Comparison of ENCODE assay signal across 9 mouse cellular contexts in the genomic region with DNA sequence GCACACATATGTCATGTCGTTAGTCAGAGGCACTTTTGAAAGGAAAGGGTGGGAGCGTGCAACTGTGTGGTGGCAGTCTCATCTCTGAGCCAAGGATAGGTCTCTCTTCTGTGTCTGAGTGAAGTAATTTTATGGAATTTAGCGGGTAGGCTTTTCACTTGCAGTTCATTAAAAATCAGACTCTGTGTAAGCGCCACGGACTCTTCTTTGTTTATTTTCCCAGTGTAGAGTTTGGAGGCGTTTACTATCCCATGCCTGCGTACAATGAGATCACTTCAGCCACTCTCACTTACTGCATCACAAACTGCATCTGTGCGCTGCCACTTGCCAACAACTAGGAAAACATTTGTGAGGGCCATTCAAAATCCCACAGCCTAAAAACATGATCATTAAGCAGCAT. TPM values are rescaled to one million over a fixed set of nuclear protein-coding genes. Genes with fewer than 3 reads are reported as not detected.
DNase-seq lines count a peak whose midpoint lies in the region; ATAC-seq lines count a peak whose summit lies in the region.
"Had no signal": no experiment of that assay in that cellular context is flagged by ENCODE, and none has a peak within 500 bp of the region (broad histone marks: within the 10 kb centered on the region; RNA-seq: fewer than 3 reads in every experiment).

No protein-coding gene starts in this region.

- 62% methylated on average over 8 of the region's 8 CpGs for WGBS in hindbrain, embryonic 13.5 days
- WGBS in hindbrain, embryonic 11.5 days = 76% methylated on average over 8 of the region's 8 CpGs
- 71% methylated on average over 8 of the region's 8 CpGs for WGBS in midbrain, embryonic 13.5 days
- WGBS in midbrain, embryonic 11.5 days = 75% methylated on average over 8 of the region's 8 CpGs
- WGBS in neural tube, embryonic 15.5 days = 55% methylated on average over 8 of the region's 8 CpGs

- H3K9ac ChIP-seq in hindbrain, embryonic 13.5 days = no peak overlapping the region
- no peak overlapping the region for H3K9ac ChIP-seq in hindbrain, embryonic 11.5 days (ENCODE audit: low read depth, low read length)
- H3K9ac ChIP-seq in midbrain, embryonic 13.5 days (replicated peaks) = no peak overlapping the region
- no peak overlapping the region for H3K9ac ChIP-seq in midbrain, embryonic 11.5 days (ENCODE audit: low read length)
- no peak overlapping the region for H3K9ac ChIP-seq in neural tube, embryonic 15.5 days (replicated peaks)
- H3K9ac ChIP-seq: liver, embryonic 14.5 days had no signal

- H3K36me3 ChIP-seq in hindbrain, embryonic 13.5 days = no peaks in the 10 kb centered on the region
- no peaks in the 10 kb centered on the region for H3K36me3 ChIP-seq in hindbrain, embryonic 11.5 days (ENCODE audit: control insufficient read depth, insufficient read depth, low read length)
- H3K36me3 ChIP-seq in midbrain, embryonic 13.5 days = no peaks in the 10 kb centered on the region
- H3K36me3 ChIP-seq in midbrain, embryonic 11.5 days (ENCODE audit: control insufficient read depth, insufficient read depth, low read length) = no peaks in the 10 kb centered on the region
- H3K36me3 ChIP-seq in neural tube, embryonic 15.5 days = no peaks in the 10 kb centered on the region

- ATAC-seq in hindbrain, embryonic 13.5 days (ENCODE audit: low FRiP score) = peak; percentile 45
- ATAC-seq in hindbrain, embryonic 11.5 days (ENCODE audit: low FRiP score) = no peak
- peak; percentile 31 for ATAC-seq in midbrain, embryonic 13.5 days
- no peak; the same call in 1 of the 2 replicates for ATAC-seq in midbrain, embryonic 11.5 days (ENCODE audit: low FRiP score)
- ATAC-seq in neural tube, embryonic 15.5 days (ENCODE audit: low FRiP score) = no peak

- H3K9me3 ChIP-seq in hindbrain, embryonic 13.5 days = no peaks in the 10 kb centered on the region
- no peaks in the 10 kb centered on the region for H3K9me3 ChIP-seq in hindbrain, embryonic 11.5 days (ENCODE audit: control insufficient read depth, low read length)
- no peaks in the 10 kb centered on the region for H3K9me3 ChIP-seq in midbrain, embryonic 13.5 days
- no peaks in the 10 kb centered on the region for H3K9me3 ChIP-seq in midbrain, embryonic 11.5 days (ENCODE audit: control insufficient read depth, low read length)
- H3K9me3 ChIP-seq in neural tube, embryonic 15.5 days (replicated peaks) = no peaks in the 10 kb centered on the region

- no peak for DNase-seq in hindbrain, embryonic 11.5 days (ENCODE audit: low spot score)
- DNase-seq in midbrain, embryonic 11.5 days (ENCODE audit: low spot score, missing footprints) = no peak
- peak; percentile 22 to 42 for DNase-seq in layer of hippocampus, adult 18-20 months (ENCODE audit: low spot score in 2 of 2)
- no peak for DNase-seq in urinary bladder, postnatal 36 days (ENCODE audit: low spot score in 2 of 2)
- no peak for DNase-seq in cerebellum, adult 9-10 months

- no peaks in the 10 kb centered on the region for H3K27me3 ChIP-seq in hindbrain, embryonic 13.5 days
- no peaks in the 10 kb centered on the region for H3K27me3 ChIP-seq in hindbrain, embryonic 11.5 days (ENCODE audit: control insufficient read depth, insufficient read depth, low read length)
- no peaks in the 10 kb centered on the region for H3K27me3 ChIP-seq in midbrain, embryonic 13.5 days
- no peaks in the 10 kb centered on the region for H3K27me3 ChIP-seq in midbrain, embryonic 11.5 days (ENCODE audit: control insufficient read depth, insufficient read depth, low read length)
- no peaks in the 10 kb centered on the region for H3K27me3 ChIP-seq in neural tube, embryonic 15.5 days (replicated peaks)

- H3K27ac ChIP-seq in hindbrain, embryonic 13.5 days = no peak overlapping the region
- no peak overlapping the region for H3K27ac ChIP-seq in hindbrain, embryonic 11.5 days (ENCODE audit: low read depth, low read length)
- H3K27ac ChIP-seq in midbrain, embryonic 13.5 days = no peak overlapping the region
- H3K27ac ChIP-seq in midbrain, embryonic 11.5 days (ENCODE audit: low read depth, low read length) = no peak overlapping the region
- H3K27ac ChIP-seq in neural tube, embryonic 15.5 days (replicated peaks) = no peak overlapping the region
- H3K27ac ChIP-seq: liver, embryonic 14.5 days had no signal

- peaks cover 7% of the 10 kb centered on the region for H3K4me1 ChIP-seq in hindbrain, embryonic 13.5 days (replicated peaks)
- no peaks in the 10 kb centered on the region for H3K4me1 ChIP-seq in hindbrain, embryonic 11.5 days (replicated peaks; ENCODE audit: control insufficient read depth, insufficient read depth, low read length)
- H3K4me1 ChIP-seq in midbrain, embryonic 13.5 days (replicated peaks) = no peaks in the 10 kb centered on the region
- no peaks in the 10 kb centered on the region for H3K4me1 ChIP-seq in midbrain, embryonic 11.5 days (ENCODE audit: control insufficient read depth, insufficient read depth, low read length)
- 0 out of 2 replicates have a peak, but pooled peaks cover 4% of the 10 kb centered on the region for H3K4me1 ChIP-seq in neural tube, embryonic 15.5 days

- H3K4me2 ChIP-seq in hindbrain, embryonic 13.5 days = 0 out of 2 replicates have a peak overlapping the region, but pooled peaks have one; percentile 10
- no peak overlapping the region for H3K4me2 ChIP-seq in hindbrain, embryonic 11.5 days (replicated peaks; ENCODE audit: low read depth, low read length)
- no peak overlapping the region for H3K4me2 ChIP-seq in midbrain, embryonic 13.5 days (replicated peaks)
- no peak overlapping the region for H3K4me2 ChIP-seq in midbrain, embryonic 11.5 days
- H3K4me2 ChIP-seq in neural tube, embryonic 15.5 days = peak overlapping the region; percentile 38

- no peak overlapping the region for H3K4me3 ChIP-seq in hindbrain, embryonic 13.5 days
- no peak overlapping the region for H3K4me3 ChIP-seq in hindbrain, embryonic 11.5 days (ENCODE audit: low read depth, low read length)
- no peak overlapping the region for H3K4me3 ChIP-seq in midbrain, embryonic 13.5 days (replicated peaks)
- no peak overlapping the region for H3K4me3 ChIP-seq in midbrain, embryonic 11.5 days (ENCODE audit: low read depth, low read length)
- H3K4me3 ChIP-seq in neural tube, embryonic 15.5 days (replicated peaks) = no peak overlapping the region

RNA-seq across cellular contexts. Expression of a gene that starts 44.7 kb away (rescaled TPM):
- 3.8 and 3.9 TPM in 2 replicates for polyA plus RNA-seq in hindbrain, embryonic 13.5 days (2015; fragmentation: Nextera tagmentation; extraction: Ambion mirVana)
- polyA plus RNA-seq in hindbrain, embryonic 11.5 days (2014; fragmentation: Nextera tagmentation; extraction: Ambion mirVana) = 2.6 and 2.7 TPM in 2 replicates
- polyA plus RNA-seq in midbrain, embryonic 13.5 days (2015; fragmentation: Nextera tagmentation; extraction: Ambion mirVana) = 1.6 and 2.6 TPM in 2 replicates
- 0.90 and 0.96 TPM in 2 replicates for polyA plus RNA-seq in midbrain, embryonic 11.5 days (2014; fragmentation: Nextera tagmentation; extraction: Ambion mirVana)
- 1 to 10 TPM; 2.7 to 2.9 TPM for total RNA-seq in layer of hippocampus, adult 18-20 months (2021)
- 4.0 and 6.8 TPM in 2 replicates for polyA plus RNA-seq in neural tube, embryonic 15.5 days (2015; fragmentation: Nextera tagmentation; extraction: Ambion mirVana)

Comparison
In these comparisons a context has a peak if more than half of its experiments do, and no peak if none do; other contexts are left out.
1. ATAC-seq: peak in hindbrain, embryonic 13.5 days (single experiment) and midbrain, embryonic 13.5 days (single experiment); none in hindbrain, embryonic 11.5 days (single experiment), midbrain, embryonic 11.5 days (single experiment) and neural tube, embryonic 15.5 days (single experiment).
2. H3K4me2 ChIP-seq: peak in hindbrain, embryonic 13.5 days (single experiment) and neural tube, embryonic 15.5 days (single experiment); none in hindbrain, embryonic 11.5 days (single experiment), midbrain, embryonic 13.5 days (single experiment) and midbrain, embryonic 11.5 days (single experiment).
3. DNase-seq: peak in layer of hippocampus, adult 18-20 months (2 of 2); none in hindbrain, embryonic 11.5 days (single experiment), midbrain, embryonic 11.5 days (single experiment), urinary bladder, postnatal 36 days (0 of 2) and cerebellum, adult 9-10 months (single experiment).